Mouse (Mus musculus): ENCODE measurements around the gene Mrpl53. TPM values are rescaled to one million over a fixed set of nuclear protein-coding genes. Genes with fewer than 3 reads are reported as not detected.
A peak's percentile ranks its signal among the peaks of the same experiment; 100 is the strongest.

Gene Mrpl53
- polyA plus RNA-seq, 1 experiment from 2014 or later, result 113 TPM

GRCm38 (mm10) chr6:83117616-83118015, 8.8 kb downstream of the Mrpl53 start:
- no peak for ATAC-seq
- Histone ChIP-seq H3K4me1 (replicated peaks; ENCODE audit: control insufficient read depth, insufficient read depth, low read length) (0 out of 2 replicates have a peak, but pooled peaks cover 5% of the 10 kb centered on the region), H3K27me3 (replicated peaks; ENCODE audit: control insufficient read depth, insufficient read depth, low read length) (no peaks in the 10 kb centered on the region), H3K4me2 (replicated peaks; ENCODE audit: low read depth) (no peak overlapping the region), H3K27ac (ENCODE audit: low read depth, low read length) (no peak overlapping the region), H3K9me3 (ENCODE audit: control insufficient read depth) (no peaks in the 10 kb centered on the region), H3K4me3 (ENCODE audit: low read depth, low read length) (no peak overlapping the region), H3K9ac (ENCODE audit: low read depth, low read length) (no peak overlapping the region), H3K36me3 (ENCODE audit: control insufficient read depth, insufficient read depth) (peaks cover 14% of the 10 kb centered on the region)
- TF ChIP-seq CTCF (IDR thresholded peaks at IDR 0.05; ENCODE audit: low read depth), result no peak
- WGBS, result 92% methylated on average over 13 of the region's 13 CpGs

GRCm38 (mm10) chr6:83118369-83118768, 9.5 kb downstream of the Mrpl53 start:
- no peak for ATAC-seq
- WGBS, result 75% methylated on average over 11 of the region's 11 CpGs
- H3K4me2 ChIP-seq (replicated peaks; ENCODE audit: low read depth), result no peak overlapping the region
- peaks cover 14% of the 10 kb centered on the region for H3K36me3 ChIP-seq (ENCODE audit: control insufficient read depth, insufficient read depth)
- H3K9ac ChIP-seq (ENCODE audit: low read depth, low read length), result no peak overlapping the region
- no peak overlapping the region for H3K4me3 ChIP-seq (ENCODE audit: low read depth, low read length)
- H3K27me3 ChIP-seq (replicated peaks; ENCODE audit: control insufficient read depth, insufficient read depth, low read length), result no peaks in the 10 kb centered on the region
- no peak for TF ChIP-seq CTCF (IDR thresholded peaks at IDR 0.05; ENCODE audit: low read depth)
- no peak overlapping the region for H3K27ac ChIP-seq (ENCODE audit: low read depth, low read length)
- 0 out of 2 replicates have a peak, but pooled peaks cover 5% of the 10 kb centered on the region for H3K4me1 ChIP-seq (replicated peaks; ENCODE audit: control insufficient read depth, insufficient read depth, low read length)
- H3K9me3 ChIP-seq (ENCODE audit: control insufficient read depth), result no peaks in the 10 kb centered on the region

- WGBS, result 78% methylated on average over 14 of the region's 14 CpGs
- H3K4me2 ChIP-seq (replicated peaks; ENCODE audit: low read depth), result no peak overlapping the region
Observed at GRCm38 (mm10) chr6:83118825-83119733, 10.2 kb downstream of the Mrpl53 start.

GRCm38 (mm10) chr6:83119734-83120051, 10.9 kb downstream of the Mrpl53 start:
- no peak overlapping the region for H3K4me3 ChIP-seq (ENCODE audit: low read depth, low read length)
- H3K4me2 ChIP-seq (replicated peaks; ENCODE audit: low read depth), result no peak overlapping the region
- H3K27me3 ChIP-seq (replicated peaks; ENCODE audit: control insufficient read depth, insufficient read depth, low read length), result no peaks in the 10 kb centered on the region
- ATAC-seq, result no peak
- H3K36me3 ChIP-seq (ENCODE audit: control insufficient read depth, insufficient read depth), result peaks cover 14% of the 10 kb centered on the region
- 74% methylated on average over 7 of the region's 7 CpGs for WGBS
- H3K27ac ChIP-seq (ENCODE audit: low read depth, low read length), result peak overlapping the region; percentile 24; the same call in 1 of the 2 replicates
- no peak overlapping the region for H3K9ac ChIP-seq (ENCODE audit: low read depth, low read length)
- TF ChIP-seq CTCF (IDR thresholded peaks at IDR 0.05; ENCODE audit: low read depth), result no peak
- H3K9me3 ChIP-seq (ENCODE audit: control insufficient read depth), result no peaks in the 10 kb centered on the region
- 0 out of 2 replicates have a peak, but pooled peaks cover 8% of the 10 kb centered on the region for H3K4me1 ChIP-seq (replicated peaks; ENCODE audit: control insufficient read depth, insufficient read depth, low read length)

More at GRCm38 (mm10) chr6:83118825-83119733, 10.2 kb downstream of the Mrpl53 start:
- no peak for ATAC-seq
- Histone ChIP-seq H3K9ac (ENCODE audit: low read depth, low read length) (no peak overlapping the region), H3K36me3 (ENCODE audit: control insufficient read depth, insufficient read depth) (peaks cover 14% of the 10 kb centered on the region), H3K4me1 (replicated peaks; ENCODE audit: control insufficient read depth, insufficient read depth, low read length) (0 out of 2 replicates have a peak, but pooled peaks cover 5% of the 10 kb centered on the region), H3K4me3 (ENCODE audit: low read depth, low read length) (no peak overlapping the region), H3K27ac (ENCODE audit: low read depth, low read length) (no peak overlapping the region), H3K9me3 (ENCODE audit: control insufficient read depth) (no peaks in the 10 kb centered on the region), H3K27me3 (replicated peaks; ENCODE audit: control insufficient read depth, insufficient read depth, low read length) (no peaks in the 10 kb centered on the region)
- no peak for TF ChIP-seq CTCF (IDR thresholded peaks at IDR 0.05; ENCODE audit: low read depth)

GRCm38 (mm10) chr6:83120930-83121862, 12.4 kb downstream of the Mrpl53 start, which contains the start of gene Wbp1:
Wbp1 (minus strand) TSS chr6:83121559.
- peak; percentile 95 for ATAC-seq
- Histone ChIP-seq H3K9me3 (ENCODE audit: control insufficient read depth) (no peaks in the 10 kb centered on the region), H3K4me1 (replicated peaks; ENCODE audit: control insufficient read depth, insufficient read depth, low read length) (0 out of 2 replicates have a peak, but pooled peaks cover 5% of the 10 kb centered on the region), H3K9ac (ENCODE audit: low read depth, low read length) (peak within 1 kb of the TSS; percentile 61), H3K27ac (ENCODE audit: low read depth, low read length) (peak within 1 kb of the TSS; percentile 92), H3K36me3 (ENCODE audit: control insufficient read depth, insufficient read depth) (peaks cover 14% of the 10 kb centered on the region), H3K4me3 (ENCODE audit: low read depth, low read length) (peak within 1 kb of the TSS; percentile 63), H3K27me3 (replicated peaks; ENCODE audit: control insufficient read depth, insufficient read depth, low read length) (no peaks in the 10 kb centered on the region), H3K4me2 (replicated peaks; ENCODE audit: low read depth) (peak within 1 kb of the TSS; percentile 93)
- under 1% methylated on average over 38 of the region's 38 CpGs for WGBS
- peak; percentile 40; the same call in 1 of the 2 replicates for TF ChIP-seq CTCF (IDR thresholded peaks at IDR 0.05; ENCODE audit: low read depth)

Data from intestine, postnatal 0 days (tissue).